ENCODE assay signal across 12 mouse cellular contexts in the genomic region with DNA sequence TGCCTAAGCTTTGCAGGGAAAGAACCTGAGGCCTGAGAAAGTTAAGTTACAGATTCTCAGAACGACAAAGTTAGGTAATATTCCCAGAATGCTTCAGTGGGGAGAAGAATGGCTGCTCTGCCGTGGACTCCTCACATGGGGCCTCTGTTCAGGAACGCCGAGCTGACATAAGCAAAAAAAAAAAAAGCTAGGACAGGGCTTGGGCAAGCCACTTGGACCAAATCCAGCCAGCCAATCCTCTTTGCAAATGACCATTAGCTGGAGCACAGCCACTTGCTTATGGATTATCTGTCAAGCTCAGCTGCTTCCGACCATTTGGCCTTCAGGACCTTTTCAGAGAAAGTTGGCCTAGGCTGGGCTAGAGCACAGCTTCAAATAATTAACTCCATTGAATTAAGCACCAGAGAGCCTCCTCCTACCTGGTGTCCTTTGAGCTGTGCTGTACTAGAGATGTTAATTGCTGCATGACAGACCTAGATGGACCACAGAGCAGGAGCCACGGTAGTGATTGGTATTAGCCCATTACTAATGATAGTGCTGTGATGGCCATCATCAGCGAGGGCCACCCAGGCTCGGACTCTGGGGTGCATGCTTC. TPM values are rescaled to one million over a fixed set of nuclear protein-coding genes. Genes with fewer than 3 reads are reported as not detected.
DNase-seq lines count a peak whose midpoint lies in the region; ATAC-seq lines count a peak whose summit lies in the region.
"Had no signal": no experiment of that assay in that cellular context is flagged by ENCODE, and none has a peak within 500 bp of the region (broad histone marks: within the 10 kb centered on the region; RNA-seq: fewer than 3 reads in every experiment).

No protein-coding gene starts in this region.

- H3K4me3 ChIP-seq in lung, embryonic 15.5 days = no peak overlapping the region
- no peak overlapping the region for H3K4me3 ChIP-seq in kidney, embryonic 15.5 days (replicated peaks)
- H3K4me3 ChIP-seq: erythroblast, embryonic 14.5 days; heart, embryonic 15.5 days had no signal

- H3K27ac ChIP-seq in lung, embryonic 15.5 days = no peak overlapping the region
- H3K27ac ChIP-seq in kidney, embryonic 15.5 days = no peak overlapping the region
- H3K27ac ChIP-seq: heart, embryonic 15.5 days; macrophage had no signal

- ATAC-seq in lung, embryonic 15.5 days (ENCODE audit: borderline replicate concordance, extremely low read depth, low FRiP score, low TSS enrichment) = peak; percentile 80; the same call in 1 of the 2 replicates
- peak; percentile 52; the same call in 1 of the 2 replicates for ATAC-seq in kidney, embryonic 15.5 days (replicated peaks; ENCODE audit: low FRiP score)

- no peak overlapping the region for H3K9ac ChIP-seq in lung, embryonic 15.5 days
- no peak overlapping the region for H3K9ac ChIP-seq in kidney, embryonic 15.5 days
- H3K9ac ChIP-seq: heart, embryonic 15.5 days had no signal

- no peak overlapping the region for H3K4me2 ChIP-seq in lung, embryonic 15.5 days
- H3K4me2 ChIP-seq in kidney, embryonic 15.5 days = no peak overlapping the region
- H3K4me2 ChIP-seq: heart, embryonic 15.5 days had no signal

- peaks cover 13% of the 10 kb centered on the region; the same call in 1 of the 2 replicates for H3K4me1 ChIP-seq in lung, embryonic 15.5 days
- H3K4me1 ChIP-seq in kidney, embryonic 15.5 days = peaks cover 29% of the 10 kb centered on the region

- H3K27me3 ChIP-seq in lung, embryonic 15.5 days = no peaks in the 10 kb centered on the region
- H3K27me3 ChIP-seq in kidney, embryonic 15.5 days = 0 out of 2 replicates have a peak, but pooled peaks cover 4% of the 10 kb centered on the region
- H3K27me3 ChIP-seq: heart, embryonic 15.5 days had no signal

- H3K36me3 ChIP-seq in lung, embryonic 15.5 days = no peaks in the 10 kb centered on the region
- H3K36me3 ChIP-seq in kidney, embryonic 15.5 days = no peaks in the 10 kb centered on the region
- H3K36me3 ChIP-seq: G1E; heart, embryonic 15.5 days had no signal

- peak; percentile 51 for DNase-seq in adrenal gland, postnatal 10 days
- DNase-seq in adrenal gland, adult 18-20 months (ENCODE audit: low spot score in 2 of 2) = no peak
- DNase-seq in lung, adult 18-20 months = no peak
- peak; percentile 61 for DNase-seq in retina, postnatal 7 days (ENCODE audit: low read depth, low spot score)
- no peak for DNase-seq in thymus, postnatal 14 days
- DNase-seq in embryo, embryonic 9.5 days (ENCODE audit: extremely low spot score) = no peak

- H3K9me3 ChIP-seq in lung, embryonic 15.5 days = no peaks in the 10 kb centered on the region
- H3K9me3 ChIP-seq in kidney, embryonic 15.5 days (replicated peaks) = no peaks in the 10 kb centered on the region
- H3K9me3 ChIP-seq: G1E; heart, embryonic 15.5 days had no signal

- WGBS in lung, embryonic 15.5 days = 30% methylated on average over 8 of the region's 8 CpGs
- 44% methylated on average over 8 of the region's 8 CpGs for WGBS in kidney, embryonic 15.5 days

RNA-seq across cellular contexts. Expression of a gene that starts 29.1 kb away (rescaled TPM):
- total RNA-seq in adrenal gland, postnatal 10 days (2021) = 10 to 100 TPM; 54.7 to 63.4 TPM
- 10 to 100 TPM; 88.5 to 89.7 TPM for total RNA-seq in adrenal gland, adult 18-20 months (2021)
- polyA plus RNA-seq in lung, embryonic 15.5 days (2015; fragmentation: Nextera tagmentation; extraction: Ambion mirVana) = 62.5 and 73.8 TPM in 2 replicates
- 60.6 and 68.5 TPM in 2 replicates for polyA plus RNA-seq in kidney, embryonic 15.5 days (2015; fragmentation: Nextera tagmentation; extraction: Ambion mirVana)

Comparison
In these comparisons a context has a peak if more than half of its experiments do, and no peak if none do; other contexts are left out.
1. DNase-seq: peak in adrenal gland, postnatal 10 days (single experiment) and retina, postnatal 7 days (single experiment); none in adrenal gland, adult 18-20 months (0 of 2), lung, adult 18-20 months (0 of 2), thymus, postnatal 14 days (single experiment) and embryo, embryonic 9.5 days (single experiment).